Mouse (Mus musculus): Measurements from ENCODE around the gene Wrap53. TPM values are rescaled to one million over a fixed set of nuclear protein-coding genes. Genes with fewer than 3 reads are reported as not detected.

Gene Wrap53
- polyA plus RNA-seq, 1 experiment from 2014 or later = 16.8 TPM

- peak; percentile 51; the same call in 1 of the 2 replicates for ATAC-seq (ENCODE audit: extremely low read depth, insufficient number of reproducible peaks, low FRiP score, low TSS enrichment)
- H3K27ac ChIP-seq (replicated peaks) = no peak overlapping the region
Measured at GRCm38 (mm10) chr11:69613553-69614256, 33.6 kb upstream of the Wrap53 start.

GRCm38 (mm10) chr11:69610899-69611298, 30.8 kb upstream of the Wrap53 start:
- no peak overlapping the region for H3K27ac ChIP-seq (replicated peaks)
- H3K4me1 ChIP-seq = peaks cover 17% of the 10 kb centered on the region
- H3K36me3 ChIP-seq = no peaks in the 10 kb centered on the region
- peaks cover 11% of the 10 kb centered on the region; the same call in 1 of the 2 replicates for H3K27me3 ChIP-seq (replicated peaks)
- no peak for ATAC-seq (ENCODE audit: extremely low read depth, insufficient number of reproducible peaks, low FRiP score, low TSS enrichment)
- no peak overlapping the region for H3K4me2 ChIP-seq
- H3K9ac ChIP-seq = peak overlapping the region; percentile 24; the same call in 1 of the 2 replicates
- WGBS = 41% methylated on average over 4 of the region's 4 CpGs
- no peaks in the 10 kb centered on the region for H3K9me3 ChIP-seq
- no peak overlapping the region for H3K4me3 ChIP-seq

More at GRCm38 (mm10) chr11:69613553-69614256, 33.6 kb upstream of the Wrap53 start:
- Histone ChIP-seq H3K4me2 (peak overlapping the region; percentile 61), H3K9ac (peak overlapping the region; percentile 72), H3K36me3 (no peaks in the 10 kb centered on the region), H3K27me3 (replicated peaks) (peaks cover 23% of the 10 kb centered on the region), H3K4me3 (peak overlapping the region; percentile 27), H3K9me3 (no peaks in the 10 kb centered on the region), H3K4me1 (peaks cover 13% of the 10 kb centered on the region)
- WGBS = 12% methylated on average over 19 of the region's 19 CpGs

- H3K4me2 ChIP-seq = no peak overlapping the region
- H3K9me3 ChIP-seq = no peaks in the 10 kb centered on the region
- H3K4me3 ChIP-seq = no peak overlapping the region
- no peaks in the 10 kb centered on the region for H3K36me3 ChIP-seq
- WGBS = 48% methylated on average over 7 of the region's 7 CpGs
- peaks cover 27% of the 10 kb centered on the region for H3K4me1 ChIP-seq
- no peak overlapping the region for H3K27ac ChIP-seq (replicated peaks)
- no peak for ATAC-seq (ENCODE audit: extremely low read depth, insufficient number of reproducible peaks, low FRiP score, low TSS enrichment)
- no peaks in the 10 kb centered on the region for H3K27me3 ChIP-seq (replicated peaks)
- no peak overlapping the region for H3K9ac ChIP-seq
Measured at GRCm38 (mm10) chr11:69609416-69609815, 29.4 kb upstream of the Wrap53 start.

- 73% methylated on average over 3 of the region's 3 CpGs for WGBS
- Histone ChIP-seq H3K36me3 (no peaks in the 10 kb centered on the region), H3K4me3 (no peak overlapping the region), H3K9ac (no peak overlapping the region), H3K4me2 (no peak overlapping the region), H3K4me1 (peaks cover 32% of the 10 kb centered on the region), H3K27me3 (replicated peaks) (no peaks in the 10 kb centered on the region), H3K9me3 (no peaks in the 10 kb centered on the region), H3K27ac (replicated peaks) (no peak overlapping the region)
- ATAC-seq (ENCODE audit: extremely low read depth, insufficient number of reproducible peaks, low FRiP score, low TSS enrichment) = no peak
Measured at GRCm38 (mm10) chr11:69608525-69608924, 28.5 kb upstream of the Wrap53 start.

GRCm38 (mm10) chr11:69606832-69607231, 26.8 kb upstream of the Wrap53 start:
- Histone ChIP-seq H3K27me3 (replicated peaks) (no peaks in the 10 kb centered on the region), H3K4me1 (peaks cover 45% of the 10 kb centered on the region), H3K9ac (no peak overlapping the region), H3K4me2 (no peak overlapping the region), H3K9me3 (no peaks in the 10 kb centered on the region), H3K36me3 (peaks cover 3% of the 10 kb centered on the region; the same call in 1 of the 2 replicates), H3K4me3 (no peak overlapping the region), H3K27ac (replicated peaks) (no peak overlapping the region)
- WGBS = 76% methylated on average over 2 of the region's 2 CpGs
- no peak for ATAC-seq (ENCODE audit: extremely low read depth, insufficient number of reproducible peaks, low FRiP score, low TSS enrichment)

- H3K4me2 ChIP-seq = peak overlapping the region; percentile 99
- peak overlapping the region; percentile 50; the same call in 1 of the 2 replicates for H3K27ac ChIP-seq (replicated peaks)
- H3K9ac ChIP-seq = peak overlapping the region; percentile 75
- peaks cover 49% of the 10 kb centered on the region for H3K4me1 ChIP-seq
- H3K4me3 ChIP-seq = peak overlapping the region; percentile 75
- peaks cover 3% of the 10 kb centered on the region; the same call in 1 of the 2 replicates for H3K36me3 ChIP-seq
- no peak for ATAC-seq (ENCODE audit: extremely low read depth, insufficient number of reproducible peaks, low FRiP score, low TSS enrichment)
- no peaks in the 10 kb centered on the region for H3K27me3 ChIP-seq (replicated peaks)
- 67% methylated on average over 2 of the region's 2 CpGs for WGBS
- H3K9me3 ChIP-seq = no peaks in the 10 kb centered on the region
Measured at GRCm38 (mm10) chr11:69606491-69606795, 26.4 kb upstream of the Wrap53 start.

GRCm38 (mm10) chr11:69605726-69606490, 25.9 kb upstream of the Wrap53 start, which contains the start of gene Atp1b2:
Gene Atp1b2, minus strand, starts transcription at chr11:69605942.
- WGBS = 2% methylated on average over 32 of the region's 32 CpGs
- peak; percentile 82 for ATAC-seq (ENCODE audit: extremely low read depth, insufficient number of reproducible peaks, low FRiP score, low TSS enrichment)
- peak within 1 kb of the TSS; percentile 99 for H3K4me2 ChIP-seq
- peak within 1 kb of the TSS; percentile 75 for H3K4me3 ChIP-seq
- peaks cover 52% of the 10 kb centered on the region for H3K4me1 ChIP-seq
- H3K36me3 ChIP-seq = peaks cover 3% of the 10 kb centered on the region; the same call in 1 of the 2 replicates
- H3K27me3 ChIP-seq (replicated peaks) = no peaks in the 10 kb centered on the region
- H3K9me3 ChIP-seq = no peaks in the 10 kb centered on the region
- peak within 1 kb of the TSS; percentile 92 for H3K9ac ChIP-seq
- peak within 1 kb of the TSS; percentile 84 for H3K27ac ChIP-seq (replicated peaks)

GRCm38 (mm10) chr11:69604795-69605664, 25.0 kb upstream of the Wrap53 start:
- Histone ChIP-seq H3K9ac (peak overlapping the region; percentile 92), H3K27ac (replicated peaks) (peak overlapping the region; percentile 84), H3K4me1 (peaks cover 57% of the 10 kb centered on the region), H3K4me2 (peak overlapping the region; percentile 99), H3K9me3 (no peaks in the 10 kb centered on the region), H3K36me3 (peaks cover 3% of the 10 kb centered on the region; the same call in 1 of the 2 replicates), H3K4me3 (peak overlapping the region; percentile 75), H3K27me3 (replicated peaks) (no peaks in the 10 kb centered on the region)
- under 1% methylated on average over 71 of the region's 73 CpGs for WGBS
- no peak; the same call in 1 of the 2 replicates for ATAC-seq (ENCODE audit: extremely low read depth, insufficient number of reproducible peaks, low FRiP score, low TSS enrichment)

- Histone ChIP-seq H3K4me3 (peak overlapping the region; percentile 75), H3K4me2 (peak overlapping the region; percentile 99), H3K9me3 (no peaks in the 10 kb centered on the region), H3K27me3 (replicated peaks) (no peaks in the 10 kb centered on the region), H3K36me3 (peaks cover 3% of the 10 kb centered on the region; the same call in 1 of the 2 replicates), H3K4me1 (peaks cover 64% of the 10 kb centered on the region), H3K27ac (replicated peaks) (peak overlapping the region; percentile 84), H3K9ac (peak overlapping the region; percentile 92)
- 53% methylated on average over 3 of the region's 3 CpGs for WGBS
- ATAC-seq (ENCODE audit: extremely low read depth, insufficient number of reproducible peaks, low FRiP score, low TSS enrichment) = no peak
Measured at GRCm38 (mm10) chr11:69604347-69604746, 24.3 kb upstream of the Wrap53 start.

GRCm38 (mm10) chr11:69603516-69603915, 23.5 kb upstream of the Wrap53 start:
- Histone ChIP-seq H3K4me2 (peak overlapping the region; percentile 99), H3K4me3 (no peak overlapping the region; the same call in 1 of the 2 replicates), H3K9ac (0 out of 2 replicates have a peak overlapping the region, but pooled peaks have one; percentile 92), H3K4me1 (peaks cover 69% of the 10 kb centered on the region), H3K9me3 (no peaks in the 10 kb centered on the region), H3K27me3 (replicated peaks) (no peaks in the 10 kb centered on the region), H3K27ac (replicated peaks) (peak overlapping the region; percentile 84), H3K36me3 (peaks cover 3% of the 10 kb centered on the region; the same call in 1 of the 2 replicates)
- no peak for ATAC-seq (ENCODE audit: extremely low read depth, insufficient number of reproducible peaks, low FRiP score, low TSS enrichment)
- WGBS = 60% methylated on average over 8 of the region's 8 CpGs

Measured in heart, embryonic 13.5 days (tissue).